Mouse (Mus musculus) lung, adult 2 months (tissue): ENCODE measurements around the gene BC004004.

ENCODE experiments used
- CTCF ChIP-seq: fragments of 200-500 bp; IDR thresholded peaks from 2 replicates; pipeline ENCODE4 v1.5.1; 2011; ENCODE audit warnings: mild to moderate bottlenecking, low read length, control low read depth; ENCODE audit not compliant: insufficient read depth
- POLR2A ChIP-seq: fragments of 200-500 bp; IDR thresholded peaks from 2 replicates; pipeline ENCODE4 v1.6.1; 2011; ENCODE audit warnings: low read depth, mild to moderate bottlenecking, control low read depth, low read length, borderline replicate concordance; ENCODE audit errors: extremely low read depth

- no peak for TF ChIP-seq CTCF
- TF ChIP-seq POLR2A, result no peak
Measured at GRCm38 (mm10) chr17:29318731-29319250, 50.2 kb downstream of the BC004004 start.
